Mouse (Mus musculus) left cerebral cortex, adult 2 months (tissue): Measurements from ENCODE around the gene Tfap2b. TPM values are rescaled to one million over a fixed set of nuclear protein-coding genes. Genes with fewer than 3 reads are reported as not detected.

Source experiments
- DNase-seq, 2 experiments: peaks; one replicate each; pipeline ENCODE4 v3.0.0; 2021 to 2022; ENCODE audit warnings: low spot score in 2 of 2, mixed read lengths in 1 of 2; ENCODE audit errors: extremely low spot score in 1 of 2
- H3K27ac ChIP-seq: fragments of 200-600 bp; 2 replicates; pipeline ENCODE4 v1.8.1; 2022
- H3K4me3 ChIP-seq: fragments of 200-600 bp; 2 replicates; pipeline ENCODE4 v1.8.1; 2022
- CTCF ChIP-seq: fragments of 200-600 bp; IDR thresholded peaks from 2 replicates; pipeline ENCODE4 v1.8.1; 2022; ENCODE audit warnings: antibody characterized with exemption, mild to moderate bottlenecking, moderate library complexity
- intact Hi-C: fragments of 180-260 bp; cut with DNase I; formaldehyde crosslinking; loops from one replicate; pipeline ENCODE4 v1.15.1; 2025
- total RNA-seq, 2 experiments: library from RNA; stranded (reverse); gene quantifications; 2 replicates each; pipeline ENCODE4 v1.2.3; 2021

Gene Tfap2b
- total RNA-seq, 2 experiments from 2014 or later = 0.79 to 1.1 TPM

GRCm38 (mm10) chr1:19213171-19213570 lies 4.5 kb downstream of the Tfap2b start:
- Histone ChIP-seq H3K4me3 (no peak overlapping the region), H3K27ac (no peak overlapping the region)
- intact Hi-C loops = no loop called here
- no peak for TF ChIP-seq CTCF
- DNase-seq = no peak

GRCm38 (mm10) chr1:19213851-19214395 lies 5.2 kb downstream of the Tfap2b start:
- no peak for TF ChIP-seq CTCF
- intact Hi-C loops = no loop called here
- Histone ChIP-seq H3K4me3 (no peak overlapping the region), H3K27ac (no peak overlapping the region)
- no peak for DNase-seq

- TF ChIP-seq CTCF = no peak
- Histone ChIP-seq H3K4me3 (no peak overlapping the region), H3K27ac (no peak overlapping the region)
- intact Hi-C loops = no loop called here
- DNase-seq = no peak
These were observed 8.7 kb downstream of the Tfap2b start for GRCm38 (mm10) chr1:19217391-19217790.

GRCm38 (mm10) chr1:19218221-19218620 lies 9.5 kb downstream of the Tfap2b start:
- no peak for DNase-seq
- intact Hi-C loops = no loop called here
- Histone ChIP-seq H3K4me3 (no peak overlapping the region), H3K27ac (no peak overlapping the region)
- no peak for TF ChIP-seq CTCF

GRCm38 (mm10) chr1:19219381-19219780 lies 10.7 kb downstream of the Tfap2b start:
- Histone ChIP-seq H3K4me3 (no peak overlapping the region), H3K27ac (no peak overlapping the region)
- intact Hi-C loops = no loop called here
- no peak for TF ChIP-seq CTCF
- no peak for DNase-seq

GRCm38 (mm10) chr1:19220564-19220963 lies 11.8 kb downstream of the Tfap2b start:
- intact Hi-C loops = no loop called here
- H3K27ac ChIP-seq = no peak overlapping the region
- DNase-seq = no peak
- no peak overlapping the region for H3K4me3 ChIP-seq
- TF ChIP-seq CTCF = no peak

- DNase-seq = no peak
- no peak overlapping the region for H3K4me3 ChIP-seq
- no peak overlapping the region for H3K27ac ChIP-seq
- TF ChIP-seq CTCF = no peak
- intact Hi-C loops = no loop called here
These were observed 12.9 kb downstream of the Tfap2b start for GRCm38 (mm10) chr1:19221601-19222000.

GRCm38 (mm10) chr1:19226699-19227098 lies 18.0 kb downstream of the Tfap2b start:
- Histone ChIP-seq H3K4me3 (no peak overlapping the region), H3K27ac (no peak overlapping the region)
- no peak for TF ChIP-seq CTCF
- DNase-seq = no peak
- intact Hi-C loops = loop anchor here (5.0 kb wide), 1 partner anchor 124 kb away; the partner anchor contains the start of gene Tfap2d

GRCm38 (mm10) chr1:19230926-19231573 lies 22.3 kb downstream of the Tfap2b start:
- H3K27ac ChIP-seq = no peak overlapping the region
- intact Hi-C loops = no loop called here
- no peak for TF ChIP-seq CTCF
- DNase-seq = no peak
- H3K4me3 ChIP-seq = no peak overlapping the region

GRCm38 (mm10) chr1:19231574-19232080 lies 22.9 kb downstream of the Tfap2b start:
- intact Hi-C loops = no loop called here
- Histone ChIP-seq H3K27ac (no peak overlapping the region), H3K4me3 (no peak overlapping the region)
- TF ChIP-seq CTCF = no peak
- DNase-seq = no peak

GRCm38 (mm10) chr1:19232743-19233142 lies 24.0 kb downstream of the Tfap2b start:
- Histone ChIP-seq H3K27ac (no peak overlapping the region), H3K4me3 (no peak overlapping the region)
- intact Hi-C loops = no loop called here
- TF ChIP-seq CTCF = no peak
- DNase-seq = no peak

GRCm38 (mm10) chr1:19233857-19234256 lies 25.1 kb downstream of the Tfap2b start:
- no peak for DNase-seq
- intact Hi-C loops = no loop called here
- Histone ChIP-seq H3K27ac (no peak overlapping the region), H3K4me3 (no peak overlapping the region)
- no peak for TF ChIP-seq CTCF
